Mouse (Mus musculus): ENCODE measurements around the gene Stk32c. TPM values are rescaled to one million over a fixed set of nuclear protein-coding genes. Genes with fewer than 3 reads are reported as not detected.

The Stk32c gene
- polyA plus RNA-seq, 1 experiment from 2014 or later = 0.12 TPM

DNA sequence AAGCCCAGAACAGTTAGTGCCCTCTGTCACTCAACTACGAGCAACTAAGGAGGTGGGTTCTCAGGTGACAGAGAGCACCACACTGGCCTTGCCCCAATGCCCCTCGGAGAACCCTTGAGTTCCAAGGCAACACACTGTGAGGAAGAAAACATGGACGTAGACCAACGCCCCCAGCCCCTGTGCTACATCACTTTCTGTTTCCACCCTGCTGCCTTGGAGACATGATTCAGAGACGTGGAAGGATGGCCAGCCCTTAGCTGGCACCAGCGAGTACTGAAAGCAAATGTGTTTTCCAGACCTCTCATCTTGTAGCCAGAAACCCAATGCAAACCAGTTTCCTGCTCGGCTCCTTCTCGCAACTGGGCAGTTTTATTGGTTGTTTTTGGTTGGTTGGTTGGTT is 26.7 kb downstream of the Stk32c start:
- Histone ChIP-seq H3K27me3 (replicated peaks; ENCODE audit: low read depth, poor library complexity, severe bottlenecking) (peaks cover 69% of the 10 kb centered on the region), H3K4me3 (no peak overlapping the region), H3K4me1 (peaks cover 12% of the 10 kb centered on the region), H3K27ac (replicated peaks) (no peak overlapping the region), H3K9me3 (peaks cover 10% of the 10 kb centered on the region), H3K36me3 (replicated peaks) (no peaks in the 10 kb centered on the region)
- no peak for DNase-seq (ENCODE audit: low spot score)
- 79% methylated on average over 8 of the region's 8 CpGs for WGBS

DNA sequence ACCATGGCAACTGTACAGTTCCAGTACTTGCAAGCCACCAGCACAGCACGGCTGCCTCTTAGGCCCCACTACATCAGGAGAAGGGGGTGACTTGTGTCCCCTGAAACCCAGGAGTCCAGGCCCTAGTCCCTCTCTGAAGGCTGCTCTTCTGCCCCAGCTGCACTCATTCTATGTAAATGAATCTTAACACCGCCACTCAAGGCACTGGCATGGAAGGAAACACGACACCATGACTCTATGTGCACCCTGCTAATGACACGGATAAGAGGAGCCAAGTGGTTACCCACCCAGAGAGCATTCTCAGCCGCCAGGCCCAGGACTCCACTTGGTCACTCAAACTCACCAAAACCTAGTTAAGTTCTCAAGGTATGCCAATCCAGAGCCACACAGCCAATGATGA is 27.1 kb downstream of the Stk32c start:
- DNase-seq (ENCODE audit: low spot score) = no peak
- Histone ChIP-seq H3K4me3 (no peak overlapping the region), H3K27ac (replicated peaks) (no peak overlapping the region), H3K4me1 (peaks cover 12% of the 10 kb centered on the region), H3K36me3 (replicated peaks) (no peaks in the 10 kb centered on the region), H3K9me3 (peaks cover 10% of the 10 kb centered on the region), H3K27me3 (replicated peaks; ENCODE audit: low read depth, poor library complexity, severe bottlenecking) (peaks cover 65% of the 10 kb centered on the region)
- 58% methylated on average over 5 of the region's 5 CpGs for WGBS

DNA sequence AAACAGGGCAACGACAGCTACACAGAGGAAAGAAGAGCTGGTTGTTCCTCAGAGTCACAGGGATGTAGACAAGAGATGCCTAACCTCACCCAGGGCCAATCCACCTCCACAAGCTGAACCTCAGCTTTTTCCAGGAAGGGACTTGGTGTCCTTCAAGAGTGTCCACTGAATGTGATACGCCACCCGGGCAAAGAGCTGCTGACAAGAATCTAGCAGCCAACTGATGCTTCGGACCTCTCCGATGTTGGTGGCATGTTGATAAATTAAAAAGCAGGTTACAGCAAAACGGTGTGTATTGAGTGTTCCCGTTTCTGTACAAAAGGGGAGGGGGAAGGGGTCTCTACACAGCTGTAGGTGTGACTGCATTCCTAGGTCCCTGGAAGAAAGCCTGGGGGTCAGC is 28.3 kb downstream of the Stk32c start:
- Histone ChIP-seq H3K27me3 (replicated peaks; ENCODE audit: low read depth, poor library complexity, severe bottlenecking) (peaks cover 54% of the 10 kb centered on the region), H3K36me3 (replicated peaks) (no peaks in the 10 kb centered on the region), H3K4me3 (no peak overlapping the region), H3K27ac (replicated peaks) (no peak overlapping the region), H3K4me1 (peaks cover 12% of the 10 kb centered on the region), H3K9me3 (peaks cover 7% of the 10 kb centered on the region)
- 83% methylated on average over 7 of the region's 7 CpGs for WGBS
- no peak for DNase-seq (ENCODE audit: low spot score)

DNA sequence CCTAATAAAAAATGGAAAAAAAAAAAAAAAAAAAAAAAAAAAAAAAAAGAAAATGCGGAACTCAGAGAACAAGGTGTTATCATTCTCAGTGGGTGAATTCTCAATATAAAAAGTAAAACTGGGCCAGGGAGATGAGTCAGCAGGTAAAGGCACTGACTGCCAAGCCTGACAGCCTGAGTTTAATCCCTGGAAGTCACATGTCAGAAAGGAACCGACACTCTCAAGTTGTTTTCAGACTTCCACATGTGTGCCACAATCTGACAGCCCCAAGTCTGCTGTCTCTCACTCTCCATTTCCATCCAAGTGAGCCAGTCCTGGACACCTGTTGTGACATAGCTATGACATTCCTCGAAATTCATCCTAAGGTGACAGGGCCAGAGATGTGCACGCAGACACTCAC is 28.7 kb downstream of the Stk32c start:
- H3K27ac ChIP-seq (replicated peaks) = no peak overlapping the region
- no peak overlapping the region for H3K4me3 ChIP-seq
- no peak for DNase-seq (ENCODE audit: low spot score)
- no peaks in the 10 kb centered on the region for H3K36me3 ChIP-seq (replicated peaks)
- H3K9me3 ChIP-seq = peaks cover 4% of the 10 kb centered on the region
- peaks cover 12% of the 10 kb centered on the region for H3K4me1 ChIP-seq
- 80% methylated on average over 4 of the region's 4 CpGs for WGBS
- peaks cover 50% of the 10 kb centered on the region for H3K27me3 ChIP-seq (replicated peaks; ENCODE audit: low read depth, poor library complexity, severe bottlenecking)

DNA sequence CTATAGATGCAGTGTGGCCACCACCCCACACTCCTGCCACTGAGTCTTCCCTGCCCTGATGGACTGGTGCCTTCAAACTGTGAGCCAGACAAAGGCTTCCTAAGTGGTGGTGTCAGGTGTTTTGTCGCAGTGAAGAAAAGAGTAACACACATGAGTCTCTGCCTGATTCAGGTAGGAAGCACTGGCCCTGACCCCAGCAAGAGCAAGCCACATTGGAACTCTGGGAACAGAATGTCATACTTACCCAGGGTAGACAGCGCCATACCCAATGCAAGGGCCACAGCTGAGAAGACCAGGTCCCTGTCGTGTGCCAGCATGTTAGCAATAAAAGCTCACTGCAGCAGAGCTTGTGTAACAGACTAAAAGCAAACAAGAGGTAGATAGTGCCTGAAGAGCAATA is 33.0 kb downstream of the Stk32c start:
- no peaks in the 10 kb centered on the region for H3K36me3 ChIP-seq (replicated peaks)
- peaks cover 6% of the 10 kb centered on the region for H3K27me3 ChIP-seq (replicated peaks; ENCODE audit: low read depth, poor library complexity, severe bottlenecking)
- H3K4me1 ChIP-seq = no peaks in the 10 kb centered on the region
- no peaks in the 10 kb centered on the region for H3K9me3 ChIP-seq
- 90% methylated on average over 3 of the region's 3 CpGs for WGBS
- no peak overlapping the region for H3K27ac ChIP-seq (replicated peaks)
- H3K4me3 ChIP-seq = no peak overlapping the region
- DNase-seq (ENCODE audit: low spot score) = no peak

DNA sequence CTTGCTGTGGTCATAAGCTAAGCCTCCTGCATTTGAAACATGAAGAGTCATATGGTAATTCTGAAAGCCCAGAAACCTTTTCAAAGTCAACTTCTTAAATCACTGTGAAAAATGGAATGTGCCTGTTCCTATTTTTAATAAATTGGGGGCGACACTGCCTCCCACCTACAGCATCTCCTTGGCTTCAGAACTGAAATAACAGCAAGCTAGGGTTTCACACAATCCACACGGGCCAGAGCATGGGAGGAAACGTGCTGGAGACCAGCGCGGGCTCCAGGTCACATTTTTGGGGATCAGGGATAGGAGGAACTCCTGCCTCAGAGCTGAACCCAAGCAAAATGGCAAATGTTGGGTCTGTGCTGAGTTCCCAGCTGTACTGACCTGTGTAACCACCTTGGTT is 33.8 kb downstream of the Stk32c start:
- Histone ChIP-seq H3K4me3 (no peak overlapping the region), H3K9me3 (no peaks in the 10 kb centered on the region), H3K4me1 (no peaks in the 10 kb centered on the region), H3K27me3 (replicated peaks; ENCODE audit: low read depth, poor library complexity, severe bottlenecking) (no peaks in the 10 kb centered on the region), H3K27ac (replicated peaks) (no peak overlapping the region), H3K36me3 (replicated peaks) (no peaks in the 10 kb centered on the region)
- WGBS = 86% methylated on average over 5 of the region's 5 CpGs
- no peak for DNase-seq (ENCODE audit: low spot score)

DNA sequence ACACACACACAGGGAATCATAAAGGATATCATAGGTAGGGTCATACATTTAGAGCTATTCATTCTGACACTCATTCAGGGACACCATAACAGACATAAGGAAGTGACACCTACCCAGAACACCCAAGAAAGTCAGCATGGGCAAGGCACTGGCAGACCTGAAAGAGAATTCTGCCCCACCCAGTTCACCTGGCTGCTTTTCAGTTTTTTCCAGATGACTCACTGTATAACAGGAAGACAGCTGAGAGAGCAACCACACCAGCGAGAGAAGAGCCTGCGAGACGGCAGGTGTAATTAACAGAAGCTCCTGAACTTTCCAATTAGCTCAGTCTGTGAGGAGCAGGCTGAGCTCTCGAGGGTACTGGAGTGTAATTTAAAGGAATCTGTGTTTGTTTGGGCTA is 44.0 kb downstream of the Stk32c start:
- H3K4me3 ChIP-seq = no peak overlapping the region
- peaks cover 12% of the 10 kb centered on the region; the same call in 1 of the 2 replicates for H3K9me3 ChIP-seq
- no peak for DNase-seq (ENCODE audit: low spot score)
- WGBS = 72% methylated on average over 4 of the region's 4 CpGs
- H3K27ac ChIP-seq (replicated peaks) = no peak overlapping the region
- H3K36me3 ChIP-seq (replicated peaks) = no peaks in the 10 kb centered on the region
- no peaks in the 10 kb centered on the region for H3K4me1 ChIP-seq
- H3K27me3 ChIP-seq (replicated peaks; ENCODE audit: low read depth, poor library complexity, severe bottlenecking) = no peaks in the 10 kb centered on the region

DNA sequence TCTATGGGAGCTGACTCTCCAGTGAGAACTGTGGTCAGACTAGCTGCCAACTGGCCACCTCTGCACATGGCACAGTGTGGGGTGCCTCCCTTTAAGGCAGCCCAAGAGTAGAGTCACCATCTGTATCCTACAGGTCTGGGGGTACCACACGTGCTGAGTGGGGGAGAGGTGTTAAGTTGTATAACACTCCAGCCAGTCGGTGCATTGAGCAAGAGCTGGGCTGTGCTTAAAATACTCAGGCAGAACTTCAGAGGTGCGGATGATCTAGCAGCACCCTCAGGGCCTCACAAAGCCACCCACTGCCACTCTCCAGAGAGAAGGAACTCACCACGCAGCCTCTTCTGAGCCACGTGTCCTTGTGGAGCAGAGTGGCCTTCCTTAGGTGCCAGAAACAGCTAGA is 48.7 kb downstream of the Stk32c start:
- Histone ChIP-seq H3K4me3 (no peak overlapping the region), H3K9me3 (peaks cover 12% of the 10 kb centered on the region; the same call in 1 of the 2 replicates), H3K27me3 (replicated peaks; ENCODE audit: low read depth, poor library complexity, severe bottlenecking) (no peaks in the 10 kb centered on the region), H3K36me3 (replicated peaks) (no peaks in the 10 kb centered on the region), H3K4me1 (no peaks in the 10 kb centered on the region), H3K27ac (replicated peaks) (no peak overlapping the region)
- no peak for DNase-seq (ENCODE audit: low spot score)
- 77% methylated on average over 5 of the region's 5 CpGs for WGBS

DNA sequence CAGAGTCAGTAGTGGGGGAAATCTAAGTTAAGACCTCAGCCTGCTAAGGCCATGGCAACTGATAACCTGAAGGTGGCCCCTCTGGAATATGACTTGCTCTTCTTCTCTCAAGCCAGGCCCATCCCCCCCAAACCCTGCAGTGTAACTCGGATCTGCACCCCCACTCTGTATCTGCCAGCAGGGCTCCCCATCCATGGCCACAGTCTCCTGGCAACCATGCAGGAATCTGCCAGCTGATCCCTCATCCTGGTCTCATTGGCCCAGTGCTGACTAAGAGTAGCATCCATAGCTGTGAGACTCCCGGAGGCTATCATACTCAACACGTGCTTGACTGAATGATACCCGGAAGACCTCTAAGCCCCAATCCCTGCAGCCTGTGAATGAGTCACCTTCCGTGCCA is 54.2 kb downstream of the Stk32c start:
- Histone ChIP-seq H3K36me3 (replicated peaks) (no peaks in the 10 kb centered on the region), H3K27me3 (replicated peaks; ENCODE audit: low read depth, poor library complexity, severe bottlenecking) (no peaks in the 10 kb centered on the region), H3K9me3 (no peaks in the 10 kb centered on the region), H3K4me3 (no peak overlapping the region), H3K27ac (replicated peaks) (no peak overlapping the region), H3K4me1 (no peaks in the 10 kb centered on the region)
- DNase-seq (ENCODE audit: low spot score) = no peak
- 75% methylated on average over 5 of the region's 5 CpGs for WGBS

DNA sequence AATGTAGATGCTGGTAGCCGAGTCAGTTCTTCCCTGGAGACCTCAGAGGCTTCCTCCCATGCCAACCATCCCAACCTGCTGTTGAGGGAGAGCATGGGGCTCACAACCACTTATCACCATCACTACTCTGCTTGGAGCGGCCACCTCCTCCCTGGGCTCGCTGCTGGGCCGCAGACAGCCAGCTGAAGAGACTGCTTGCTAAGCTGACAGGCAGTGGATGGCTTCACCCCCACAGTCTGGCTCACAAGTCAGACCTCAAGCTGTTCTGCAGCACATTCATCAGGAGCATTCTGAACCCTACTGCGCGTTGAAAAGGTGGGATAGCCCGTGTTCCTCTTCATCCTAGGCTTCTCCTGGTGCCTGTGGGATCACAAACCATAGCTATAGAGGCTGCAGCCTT is 54.6 kb downstream of the Stk32c start:
- 77% methylated on average over 7 of the region's 7 CpGs for WGBS
- no peak overlapping the region for H3K4me3 ChIP-seq
- H3K36me3 ChIP-seq (replicated peaks) = no peaks in the 10 kb centered on the region
- DNase-seq (ENCODE audit: low spot score) = no peak
- H3K27me3 ChIP-seq (replicated peaks; ENCODE audit: low read depth, poor library complexity, severe bottlenecking) = no peaks in the 10 kb centered on the region
- no peaks in the 10 kb centered on the region for H3K4me1 ChIP-seq
- no peak overlapping the region for H3K27ac ChIP-seq (replicated peaks)
- no peaks in the 10 kb centered on the region for H3K9me3 ChIP-seq

DNA sequence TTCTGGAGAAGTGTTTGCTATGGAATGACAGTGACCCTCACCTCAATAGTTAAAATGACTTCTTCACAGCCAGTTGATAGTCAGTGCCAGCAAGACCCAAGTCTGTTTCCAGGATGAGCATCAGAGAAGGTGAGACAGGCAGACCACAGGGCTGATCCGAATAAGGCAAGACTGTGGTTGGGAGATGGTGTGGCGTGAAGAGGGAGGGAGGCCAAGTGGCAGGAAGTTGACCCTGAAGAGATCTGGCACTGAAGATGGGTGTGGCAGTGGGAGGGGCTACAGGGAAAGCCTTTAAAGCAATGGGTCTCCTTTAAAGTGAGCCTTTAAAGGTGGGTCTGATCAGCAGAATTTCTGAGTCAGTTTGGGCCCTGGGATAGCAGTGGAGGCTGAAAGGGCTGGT is 55.6 kb downstream of the Stk32c start:
- Histone ChIP-seq H3K4me3 (no peak overlapping the region), H3K9me3 (no peaks in the 10 kb centered on the region), H3K27me3 (replicated peaks; ENCODE audit: low read depth, poor library complexity, severe bottlenecking) (0 out of 2 replicates have a peak, but pooled peaks cover 5% of the 10 kb centered on the region), H3K36me3 (replicated peaks) (no peaks in the 10 kb centered on the region), H3K4me1 (no peaks in the 10 kb centered on the region), H3K27ac (replicated peaks) (no peak overlapping the region)
- DNase-seq (ENCODE audit: low spot score) = no peak
- 56% methylated on average over 2 of the region's 2 CpGs for WGBS

DNA sequence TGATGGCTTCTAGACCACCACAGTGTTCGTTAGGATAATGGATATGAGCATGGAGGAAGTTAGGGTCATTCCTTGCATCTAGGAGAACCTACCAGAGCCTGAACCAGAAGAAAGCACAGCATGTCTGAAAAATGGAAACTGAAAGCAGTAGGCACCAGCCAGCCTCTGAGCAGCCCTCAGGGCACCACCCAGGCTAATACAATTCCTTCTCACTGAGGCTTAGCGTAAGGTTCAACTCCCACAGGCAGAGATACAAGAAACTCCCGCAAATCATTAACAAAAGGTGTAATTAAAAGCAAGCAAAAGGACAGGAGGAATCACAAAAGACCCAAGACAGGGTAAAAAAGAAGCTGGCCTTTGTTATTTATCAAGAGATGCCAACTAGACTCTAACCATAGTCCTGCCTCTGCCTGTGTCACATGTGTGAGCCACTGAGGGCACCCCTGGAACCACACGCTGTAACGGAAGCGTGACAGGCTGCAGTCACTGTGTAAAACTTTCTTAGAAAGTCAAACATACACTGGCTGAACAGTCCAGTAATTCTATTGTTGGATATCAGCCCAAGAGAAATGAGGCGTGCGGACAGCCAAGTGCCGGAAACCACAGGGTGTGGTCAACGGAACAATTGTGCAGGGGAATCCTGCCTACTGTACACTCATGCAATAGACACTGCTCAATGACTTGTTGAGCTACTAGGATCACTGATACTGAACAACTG is 56.6 kb downstream of the Stk32c start:
- Histone ChIP-seq H3K4me3 (no peak overlapping the region), H3K36me3 (replicated peaks) (no peaks in the 10 kb centered on the region), H3K9me3 (no peaks in the 10 kb centered on the region), H3K4me1 (peaks cover 1% of the 10 kb centered on the region), H3K27me3 (replicated peaks; ENCODE audit: low read depth, poor library complexity, severe bottlenecking) (0 out of 2 replicates have a peak, but pooled peaks cover 5% of the 10 kb centered on the region), H3K27ac (replicated peaks) (no peak overlapping the region)
- 73% methylated on average over 10 of the region's 10 CpGs for WGBS
- DNase-seq (ENCODE audit: low spot score) = no peak

DNA sequence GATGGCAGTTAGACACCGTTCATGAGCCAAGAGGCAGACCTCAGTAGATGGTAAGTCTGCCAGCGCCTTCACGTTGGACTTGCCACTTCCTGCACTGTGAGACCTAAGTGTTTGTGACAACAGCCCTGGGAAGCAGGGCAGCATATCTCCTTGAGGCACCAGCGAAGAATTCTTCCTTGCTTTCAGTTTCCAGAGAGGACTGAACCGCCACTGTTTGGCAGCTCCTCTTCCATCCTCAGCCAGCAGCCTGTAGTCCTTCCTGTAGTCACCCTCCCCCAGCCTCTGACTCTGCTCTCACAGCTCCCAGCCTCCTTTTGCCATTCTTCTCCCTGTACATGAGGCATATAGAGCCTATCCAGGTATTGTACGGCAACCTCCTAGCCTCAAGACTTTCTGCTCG is 60.2 kb downstream of the Stk32c start:
- Histone ChIP-seq H3K4me1 (peaks cover 14% of the 10 kb centered on the region), H3K4me3 (no peak overlapping the region), H3K9me3 (no peaks in the 10 kb centered on the region), H3K27ac (replicated peaks) (no peak overlapping the region), H3K36me3 (replicated peaks) (no peaks in the 10 kb centered on the region), H3K27me3 (replicated peaks; ENCODE audit: low read depth, poor library complexity, severe bottlenecking) (peaks cover 32% of the 10 kb centered on the region)
- 84% methylated on average over 7 of the region's 7 CpGs for WGBS
- DNase-seq (ENCODE audit: low spot score) = no peak

All from embryonic facial prominence, embryonic 10.5 days (tissue).